Mouse (Mus musculus): ENCODE measurements at regions not wholly inside any gene's neighbourhood (a gene's known extent, or its start where the extent isn't known, plus 50 kb on each side); places are given as distances from the start of the nearest gene placed in this dataset.

DNA sequence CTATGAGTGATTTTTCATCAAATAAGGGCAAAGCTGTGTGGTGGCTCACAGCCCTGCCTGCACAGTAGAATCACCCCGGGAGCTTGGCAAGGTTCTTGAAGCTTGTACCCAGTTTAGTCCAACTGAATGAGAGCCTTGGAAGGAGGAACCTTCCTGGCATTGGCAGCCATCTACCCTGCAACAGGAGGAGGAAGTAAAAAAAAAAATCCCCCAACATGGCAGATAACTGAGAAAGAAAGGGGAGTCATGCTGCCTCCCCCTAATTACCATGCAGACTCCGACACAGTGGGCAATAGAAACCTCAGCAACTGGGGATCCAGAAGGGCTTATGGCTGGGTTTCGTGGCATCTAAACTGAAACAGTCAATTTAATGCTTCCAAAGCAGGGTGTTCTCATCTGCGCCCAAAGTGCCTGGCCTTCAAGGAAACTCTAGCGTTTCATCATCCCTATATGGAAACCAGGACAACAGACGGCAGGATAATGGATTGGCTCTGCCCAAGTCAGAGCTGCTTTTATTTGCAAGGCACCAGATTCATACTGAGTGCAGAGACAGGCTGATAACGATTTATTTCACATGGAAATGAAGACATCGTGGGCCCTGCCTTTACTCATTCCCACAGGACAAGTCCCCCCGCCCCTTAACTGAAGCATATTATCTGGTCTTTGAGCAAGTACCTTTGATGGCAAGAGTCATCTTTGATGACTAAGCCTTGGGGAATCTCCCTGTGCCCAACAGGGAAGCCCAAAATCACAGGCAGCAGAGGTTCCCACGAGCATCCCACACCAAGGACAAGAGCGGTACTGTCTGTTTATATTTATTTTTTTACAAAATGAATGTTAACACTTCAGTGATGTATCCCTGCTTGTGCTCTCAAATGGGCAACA, 52.9 kb upstream of the Atl2 start:
- no peak for ATAC-seq (ENCODE audit: insufficient number of reproducible peaks, insufficient read depth, low FRiP score, low read depth)
- 59% methylated on average over 11 of the region's 11 CpGs for WGBS
- H3K9ac ChIP-seq (ENCODE audit: low read length) = no peak overlapping the region
- H3K36me3 ChIP-seq (ENCODE audit: control insufficient read depth, insufficient read depth, low read length) = no peaks in the 10 kb centered on the region
- no peak overlapping the region for H3K27ac ChIP-seq (replicated peaks in 1 of 2; ENCODE audit: control insufficient read depth in 1 of 2, insufficient read depth in 1 of 2, low read depth in 2 of 2, low read length in 2 of 2)
- 0 out of 2 replicates have a peak overlapping the region, but pooled peaks have one; percentile 23 for H3K4me2 ChIP-seq (ENCODE audit: low read length)
- no peak overlapping the region for H3K4me3 ChIP-seq (ENCODE audit: control insufficient read depth in 1 of 2, insufficient read depth in 1 of 2, low read depth in 1 of 2, low read length in 2 of 2)
- H3K9me3 ChIP-seq (ENCODE audit: control insufficient read depth, low read length) = no peaks in the 10 kb centered on the region
- peaks cover 10 to 15% of the 10 kb centered on the region in 2 experiments for H3K4me1 ChIP-seq (ENCODE audit: control insufficient read depth in 2 of 2, insufficient read depth in 2 of 2, low read length in 2 of 2)
- no peaks in the 10 kb centered on the region for H3K27me3 ChIP-seq (ENCODE audit: control insufficient read depth, insufficient read depth, low read length)
